In genomic region chr12:3310321-3310692, GRCm38 (mm10) we compare ENCODE assay signal across 7 mouse cellular contexts. TPM values are rescaled to one million over a fixed set of nuclear protein-coding genes. Genes with fewer than 3 reads are reported as not detected.
DNase-seq lines count a peak whose midpoint lies in the region; ATAC-seq and TF ChIP-seq lines count a peak whose summit lies in the region.

No protein-coding gene starts in this region.

- no peak; the same call in 1 of the 2 replicates for ATAC-seq in neural tube, embryonic 11.5 days (ENCODE audit: insufficient read depth, low FRiP score, low TSS enrichment)
- ATAC-seq in intestine, embryonic 15.5 days = no peak
- ATAC-seq in neural tube, embryonic 14.5 days (ENCODE audit: low read depth) = no peak

- 2% methylated on average over 15 of the region's 15 CpGs for WGBS in neural tube, embryonic 11.5 days
- 2% methylated on average over 15 of the region's 15 CpGs for WGBS in intestine, embryonic 15.5 days
- WGBS in neural tube, embryonic 14.5 days = 7% methylated on average over 15 of the region's 15 CpGs

- peaks cover 7% of the 10 kb centered on the region; the same call in 1 of the 2 replicates for H3K4me1 ChIP-seq in neural tube, embryonic 11.5 days (ENCODE audit: control insufficient read depth, insufficient read depth, low read length)
- peaks cover 5% of the 10 kb centered on the region for H3K4me1 ChIP-seq in embryonic fibroblast, embryonic 13.5 days (ENCODE audit: control insufficient read depth, insufficient read depth, low read length)
- no peaks in the 10 kb centered on the region; the same call in 1 of the 2 replicates for H3K4me1 ChIP-seq in intestine, embryonic 15.5 days (replicated peaks)
- H3K4me1 ChIP-seq in neural tube, embryonic 14.5 days (ENCODE audit: control insufficient read depth, insufficient read depth, low read length) = peaks cover 19% of the 10 kb centered on the region

- DNase-seq in neural tube, embryonic 11.5 days (ENCODE audit: low spot score) = no peak
- no peak for DNase-seq in neural tube, embryonic 10.5 days (ENCODE audit: extremely low spot score, low spot score)
- no peak for DNase-seq in ovary, postnatal 14 days (ENCODE audit: low spot score)
- no peak for DNase-seq in cerebellum, postnatal 14 days

- H3K4me2 ChIP-seq in neural tube, embryonic 11.5 days (ENCODE audit: low read depth) = peak overlapping the region; percentile 66
- H3K4me2 ChIP-seq in intestine, embryonic 15.5 days (replicated peaks) = peak overlapping the region; percentile 72
- H3K4me2 ChIP-seq in neural tube, embryonic 14.5 days (ENCODE audit: low read depth, low read length) = peak overlapping the region; percentile 49

- H3K9me3 ChIP-seq in neural tube, embryonic 11.5 days (ENCODE audit: control insufficient read depth, low read length) = no peaks in the 10 kb centered on the region
- H3K9me3 ChIP-seq in intestine, embryonic 15.5 days = no peaks in the 10 kb centered on the region
- no peaks in the 10 kb centered on the region for H3K9me3 ChIP-seq in neural tube, embryonic 14.5 days (ENCODE audit: control insufficient read depth, low read length)

- H3K36me3 ChIP-seq in neural tube, embryonic 11.5 days (ENCODE audit: control insufficient read depth, insufficient read depth, low read length) = no peaks in the 10 kb centered on the region
- H3K36me3 ChIP-seq in intestine, embryonic 15.5 days = no peaks in the 10 kb centered on the region
- H3K36me3 ChIP-seq in neural tube, embryonic 14.5 days (ENCODE audit: control insufficient read depth, insufficient read depth, low read length) = no peaks in the 10 kb centered on the region

- H3K27ac ChIP-seq in neural tube, embryonic 11.5 days (ENCODE audit: low read depth, low read length) = 0 out of 2 replicates have a peak overlapping the region, but pooled peaks have one; percentile 50
- H3K27ac ChIP-seq in embryonic fibroblast, embryonic 13.5 days (ENCODE audit: insufficient read depth, low read length) = peak overlapping the region; percentile 80
- peak overlapping the region; percentile 81 for H3K27ac ChIP-seq in intestine, embryonic 15.5 days
- H3K27ac ChIP-seq in neural tube, embryonic 14.5 days (ENCODE audit: low read depth, low read length) = peak overlapping the region; percentile 64

- TF ChIP-seq CTCF in embryonic fibroblast, embryonic 13.5 days (IDR thresholded peaks at IDR 0.05; ENCODE audit: borderline replicate concordance, insufficient read depth, low read length) = no peak

- peak overlapping the region; percentile 72 for H3K4me3 ChIP-seq in neural tube, embryonic 11.5 days (ENCODE audit: low read depth, low read length)
- H3K4me3 ChIP-seq in embryonic fibroblast, embryonic 13.5 days (ENCODE audit: insufficient read depth, low read length) = peak overlapping the region; percentile 34
- peak overlapping the region; percentile 76 for H3K4me3 ChIP-seq in intestine, embryonic 15.5 days (replicated peaks)
- peak overlapping the region; percentile 89 for H3K4me3 ChIP-seq in neural tube, embryonic 14.5 days (ENCODE audit: low read depth, low read length)

- no peaks in the 10 kb centered on the region for H3K27me3 ChIP-seq in neural tube, embryonic 11.5 days (ENCODE audit: control insufficient read depth, insufficient read depth, low read length)
- H3K27me3 ChIP-seq in intestine, embryonic 15.5 days (replicated peaks) = no peaks in the 10 kb centered on the region
- no peaks in the 10 kb centered on the region for H3K27me3 ChIP-seq in neural tube, embryonic 14.5 days (ENCODE audit: control insufficient read depth, insufficient read depth, low read length)

- peak overlapping the region; percentile 44 for H3K9ac ChIP-seq in neural tube, embryonic 11.5 days (ENCODE audit: low read length)
- peak overlapping the region; percentile 57 for H3K9ac ChIP-seq in intestine, embryonic 15.5 days
- peak overlapping the region; percentile 32 for H3K9ac ChIP-seq in neural tube, embryonic 14.5 days (replicated peaks; ENCODE audit: low read depth, low read length)

- no peak for TF ChIP-seq POLR2A in embryonic fibroblast, embryonic 13.5 days (IDR thresholded peaks at IDR 0.05; ENCODE audit: low read depth, low read length)

RNA-seq across cellular contexts. Expression of gene Rab10, which starts 0.5 kb away (rescaled TPM):
- 127 and 128 TPM in 2 replicates for polyA plus RNA-seq in neural tube, embryonic 11.5 days (2014; fragmentation: Nextera tagmentation; extraction: Ambion mirVana)
- 139 and 156 TPM in 2 replicates for polyA plus RNA-seq in embryonic fibroblast, embryonic 13.5 days (2011; ENCODE audit: insufficient read length, low read depth, missing spikeins)
- 68.7 and 75.2 TPM in 2 replicates for polyA plus RNA-seq in intestine, embryonic 15.5 days (2015; fragmentation: Nextera tagmentation; extraction: Ambion mirVana)
- polyA plus RNA-seq in neural tube, embryonic 14.5 days (2014; fragmentation: Nextera tagmentation; extraction: Ambion mirVana) = 157 and 179 TPM in 2 replicates

RNA-seq across cellular contexts. Expression of gene Kif3c, which starts 54.6 kb away (rescaled TPM):
- 38.0 and 42.9 TPM in 2 replicates for polyA plus RNA-seq in neural tube, embryonic 11.5 days (2014; fragmentation: Nextera tagmentation; extraction: Ambion mirVana)
- 12.2 and 12.7 TPM in 2 replicates for polyA plus RNA-seq in embryonic fibroblast, embryonic 13.5 days (2011; ENCODE audit: insufficient read length, low read depth, missing spikeins)
- 8.1 and 8.7 TPM in 2 replicates for polyA plus RNA-seq in intestine, embryonic 15.5 days (2015; fragmentation: Nextera tagmentation; extraction: Ambion mirVana)
- 66.9 and 84.4 TPM in 2 replicates for polyA plus RNA-seq in neural tube, embryonic 14.5 days (2014; fragmentation: Nextera tagmentation; extraction: Ambion mirVana)

Comparison
In these comparisons a context has a peak if more than half of its experiments do, and no peak if none do; other contexts are left out.
1. H3K4me3 ChIP-seq: peak in every context shown above with its lines; median percentile 89 in neural tube, embryonic 14.5 days; 76 in intestine, embryonic 15.5 days; 72 in neural tube, embryonic 11.5 days; 34 in embryonic fibroblast, embryonic 13.5 days.